Mouse (Mus musculus) lung, embryonic 14.5 days (tissue): ENCODE data around the gene Plekha1. TPM values are rescaled to one million over a fixed set of nuclear protein-coding genes. Genes with fewer than 3 reads are reported as not detected.

Source experiments
- ATAC-seq: fragments of 200-750 bp; cut with Nextera tagmentation; 2 replicates; pipeline ENCODE4 v1.8.0; 2017; ENCODE audit warnings: mild to moderate bottlenecking, moderate TSS enrichment, moderate library complexity; ENCODE audit not compliant: insufficient read depth
- DNase-seq: peaks from one replicate; pipeline ENCODE4 v3.0.0-alpha.2; 2015
- H3K27ac ChIP-seq: fragments of 300-500 bp; sonication (generic); 2 replicates; pipeline ENCODE4 v1.5.1; 2014; ENCODE audit warnings: low read depth, mild to moderate bottlenecking, moderate library complexity
- H3K27me3 ChIP-seq: fragments of 300-500 bp; sonication (generic); 2 replicates; pipeline ENCODE4 v1.6.1; 2014; ENCODE audit warnings: low read length, control low read depth; ENCODE audit not compliant: insufficient read depth
- H3K36me3 ChIP-seq: fragments of 300-500 bp; sonication (generic); 2 replicates; pipeline ENCODE4 v1.6.1; 2014; ENCODE audit warnings: control low read depth; ENCODE audit not compliant: insufficient read depth
- H3K4me1 ChIP-seq: fragments of 300-500 bp; sonication (generic); 2 replicates; pipeline ENCODE4 v1.6.1; 2014; ENCODE audit warnings: antibody characterized with exemption, control low read depth; ENCODE audit not compliant: insufficient read depth
- H3K4me2 ChIP-seq: fragments of 300-500 bp; sonication (generic); 2 replicates; pipeline ENCODE4 v1.6.1; 2014; ENCODE audit warnings: mild to moderate bottlenecking
- H3K4me3 ChIP-seq: fragments of 300-500 bp; sonication (generic); 2 replicates; pipeline ENCODE4 v1.5.1; 2014; ENCODE audit warnings: low read depth, low read length
- H3K9ac ChIP-seq: fragments of 300-500 bp; sonication (generic); 2 replicates; pipeline ENCODE4 v1.6.1; 2014
- H3K9me3 ChIP-seq: fragments of 300-500 bp; sonication (generic); 2 replicates; pipeline ENCODE4 v1.6.1; 2016; ENCODE audit warnings: low read depth, low read length, control low read depth
- CTCF ChIP-seq: IDR thresholded peaks from 2 replicates; pipeline ENCODE4 v1.5.1; 2016; ENCODE audit warnings: antibody characterized with exemption, low read depth
- WGBS: fragments of 180-500 bp; shearing (Covaris S2); extraction: QIAGEN DNeasy Blood & Tissue Kit; methylation state at CpG from one replicate; pipeline ENCODE4 v1.1.7; 2014; 5-methylcytosine and 5-hydroxymethylcytosine counted together
- polyA plus RNA-seq: library from polyadenylated mRNA; unstranded; fragments of >200 nt; fragmentation: Nextera tagmentation; extraction: Ambion mirVana; gene quantifications from 2 replicates; pipeline ENCODE4 v1.2.1, GENCODE M21; 2014

Plekha1 gene
- polyA plus RNA-seq, 1 experiment from 2014 or later, result 56.2 TPM

GRCm38 (mm10) chr7:130837941-130838657 is 27.5 kb upstream of the Plekha1 start:
- no peak overlapping the region for H3K4me2 ChIP-seq
- TF ChIP-seq CTCF, result no peak
- no peak overlapping the region for H3K9ac ChIP-seq
- peaks cover 9% of the 10 kb centered on the region; the same call in 1 of the 2 replicates for H3K4me1 ChIP-seq
- no peaks in the 10 kb centered on the region for H3K27me3 ChIP-seq
- H3K36me3 ChIP-seq, result no peaks in the 10 kb centered on the region
- no peaks in the 10 kb centered on the region for H3K9me3 ChIP-seq
- ATAC-seq, result no peak
- H3K27ac ChIP-seq, result no peak overlapping the region
- no peak overlapping the region for H3K4me3 ChIP-seq
- 40% methylated on average over 12 of the region's 12 CpGs for WGBS
- peak; percentile 32 for DNase-seq

GRCm38 (mm10) chr7:130838658-130839025 is 26.9 kb upstream of the Plekha1 start:
- H3K4me2 ChIP-seq, result no peak overlapping the region
- DNase-seq, result no peak
- H3K27me3 ChIP-seq, result no peaks in the 10 kb centered on the region
- no peaks in the 10 kb centered on the region for H3K36me3 ChIP-seq
- TF ChIP-seq CTCF, result no peak
- no peak overlapping the region for H3K27ac ChIP-seq
- no peak for ATAC-seq
- WGBS, result 70% methylated on average over 3 of the region's 3 CpGs
- peaks cover 7% of the 10 kb centered on the region; the same call in 1 of the 2 replicates for H3K4me1 ChIP-seq
- no peaks in the 10 kb centered on the region for H3K9me3 ChIP-seq
- H3K9ac ChIP-seq, result no peak overlapping the region
- H3K4me3 ChIP-seq, result no peak overlapping the region

- DNase-seq (no peak), ATAC-seq (no peak)
- Histone ChIP-seq H3K27ac (no peak overlapping the region), H3K9ac (no peak overlapping the region), H3K27me3 (no peaks in the 10 kb centered on the region), H3K4me3 (no peak overlapping the region), H3K4me2 (no peak overlapping the region), H3K36me3 (no peaks in the 10 kb centered on the region), H3K9me3 (no peaks in the 10 kb centered on the region), H3K4me1 (0 out of 2 replicates have a peak, but pooled peaks cover 7% of the 10 kb centered on the region)
- TF ChIP-seq CTCF, result no peak
- WGBS, result 90% methylated on average over 12 of the region's 12 CpGs
Observed at GRCm38 (mm10) chr7:130839380-130840100, 26.0 kb upstream of the Plekha1 start.

GRCm38 (mm10) chr7:130847164-130847718 is 18.3 kb upstream of the Plekha1 start:
- no peaks in the 10 kb centered on the region for H3K36me3 ChIP-seq
- no peak for TF ChIP-seq CTCF
- no peak overlapping the region for H3K9ac ChIP-seq
- no peak overlapping the region for H3K4me3 ChIP-seq
- H3K4me2 ChIP-seq, result no peak overlapping the region
- ATAC-seq (no peak), DNase-seq (no peak)
- WGBS, result 64% methylated on average over 17 of the region's 17 CpGs
- H3K27ac ChIP-seq, result no peak overlapping the region
- H3K27me3 ChIP-seq, result no peaks in the 10 kb centered on the region
- H3K4me1 ChIP-seq, result no peaks in the 10 kb centered on the region
- H3K9me3 ChIP-seq, result no peaks in the 10 kb centered on the region

- Histone ChIP-seq H3K27me3 (no peaks in the 10 kb centered on the region), H3K36me3 (no peaks in the 10 kb centered on the region), H3K4me2 (no peak overlapping the region), H3K9ac (no peak overlapping the region), H3K27ac (no peak overlapping the region; the same call in 1 of the 2 replicates), H3K4me3 (no peak overlapping the region), H3K9me3 (no peaks in the 10 kb centered on the region), H3K4me1 (no peaks in the 10 kb centered on the region; the same call in 1 of the 2 replicates)
- 68% methylated on average over 4 of the region's 4 CpGs for WGBS
- TF ChIP-seq CTCF, result no peak
- ATAC-seq (peak; percentile 74; the same call in 1 of the 2 replicates), DNase-seq (peak; percentile 43)
Observed at GRCm38 (mm10) chr7:130854684-130855292, 10.8 kb upstream of the Plekha1 start.

- H3K27ac ChIP-seq, result no peak overlapping the region
- DNase-seq (no peak), ATAC-seq (no peak)
- H3K4me3 ChIP-seq, result no peak overlapping the region
- TF ChIP-seq CTCF, result no peak
- H3K4me1 ChIP-seq, result peaks cover 3% of the 10 kb centered on the region; the same call in 1 of the 2 replicates
- no peaks in the 10 kb centered on the region for H3K27me3 ChIP-seq
- no peak overlapping the region for H3K4me2 ChIP-seq
- 25% methylated on average over 3 of the region's 3 CpGs for WGBS
- H3K9ac ChIP-seq, result no peak overlapping the region
- no peaks in the 10 kb centered on the region for H3K9me3 ChIP-seq
- no peaks in the 10 kb centered on the region for H3K36me3 ChIP-seq
Observed at GRCm38 (mm10) chr7:130855681-130856080, 9.9 kb upstream of the Plekha1 start.

GRCm38 (mm10) chr7:130857973-130858372 is 7.6 kb upstream of the Plekha1 start:
- no peak for ATAC-seq
- TF ChIP-seq CTCF, result no peak
- no peak for DNase-seq
- Histone ChIP-seq H3K4me1 (peaks cover 7% of the 10 kb centered on the region), H3K4me3 (no peak overlapping the region), H3K27me3 (no peaks in the 10 kb centered on the region), H3K27ac (no peak overlapping the region), H3K9ac (no peak overlapping the region), H3K9me3 (no peaks in the 10 kb centered on the region), H3K4me2 (no peak overlapping the region), H3K36me3 (no peaks in the 10 kb centered on the region)
- 66% methylated on average over 6 of the region's 6 CpGs for WGBS
